Mouse (Mus musculus) kidney, adult 2 months (tissue): ENCODE measurements around the gene Ccdc154. TPM values are rescaled to one million over a fixed set of nuclear protein-coding genes. Genes with fewer than 3 reads are reported as not detected.

ENCODE experiments used
- DNase-seq: peaks from one replicate; pipeline ENCODE4 v3.0.0; 2021
- H3K27ac ChIP-seq: fragments of 200-500 bp; 2 replicates; pipeline ENCODE4 v1.5.1; 2012; ENCODE audit warnings: low read depth, low read length, control low read depth, inconsistent platforms; ENCODE audit not compliant: insufficient read depth
- H3K27me3 ChIP-seq: fragments of 200-500 bp; replicated peaks from 2 replicates; pipeline ENCODE4 v1.6.1; 2012; ENCODE audit warnings: mild to moderate bottlenecking, moderate library complexity, low read length, inconsistent platforms; ENCODE audit not compliant: control insufficient read depth, insufficient read depth
- H3K36me3 ChIP-seq: fragments of 200-500 bp; 2 replicates; pipeline ENCODE4 v1.6.1; 2012; ENCODE audit warnings: mild to moderate bottlenecking, moderate library complexity, low read length, inconsistent platforms; ENCODE audit not compliant: control insufficient read depth, insufficient read depth
- H3K4me1 ChIP-seq: fragments of 200-500 bp; 2 replicates; pipeline ENCODE4 v1.6.1; 2011; ENCODE audit warnings: low read length; ENCODE audit not compliant: control insufficient read depth, insufficient read depth
- H3K4me3 ChIP-seq: fragments of 200-500 bp; 2 replicates; pipeline ENCODE4 v1.5.1; 2011; ENCODE audit warnings: mild to moderate bottlenecking, low read depth, low read length, control low read depth; ENCODE audit not compliant: insufficient read depth
- CTCF ChIP-seq: fragments of 200-500 bp; conservative IDR thresholded peaks from 2 replicates; pipeline ENCODE4 v1.5.1; 2011; ENCODE audit warnings: low read depth, mild to moderate bottlenecking, control low read depth, low read length, moderate library complexity, mixed read lengths; ENCODE audit not compliant: insufficient read depth, insufficient read length
- POLR2A ChIP-seq: fragments of 200-500 bp; IDR thresholded peaks from one replicate; pipeline ENCODE4 v1.6.1; 2011; ENCODE audit warnings: low read depth, low read length, control low read depth
- WGBS: fragments of 180-500 bp; shearing (Covaris S2); methylation state at CpG from one replicate; pipeline ENCODE4 v1.1.7; 2018; 5-methylcytosine and 5-hydroxymethylcytosine counted together
- polyA plus RNA-seq: library from polyadenylated mRNA; depleted of rRNA; stranded (reverse); fragments of >200 nt; gene quantifications from 2 replicates; pipeline ENCODE4 v1.2.3, GENCODE M21; 2012

Gene Ccdc154
- polyA plus RNA-seq, 1 experiment = 0.05 TPM

DNA sequence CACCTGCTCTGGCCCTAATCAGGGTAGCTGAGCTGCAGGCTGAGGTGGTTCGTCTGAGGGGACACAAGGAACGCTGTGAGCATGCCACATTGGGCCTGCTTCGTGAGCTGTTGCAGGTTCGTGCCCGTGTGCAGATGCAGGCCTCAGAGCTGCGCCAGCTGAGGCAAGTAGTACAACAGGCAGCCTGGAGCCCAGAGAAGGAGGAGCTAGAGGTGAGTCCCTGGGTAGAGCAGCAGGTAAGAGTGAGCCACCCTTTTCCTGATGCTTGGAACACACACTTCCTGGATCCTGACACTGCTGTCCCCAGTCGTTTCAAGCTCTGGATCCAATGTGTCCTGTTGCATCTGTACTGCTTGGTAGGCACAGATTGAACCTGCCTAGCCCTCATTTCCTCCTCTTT, 1.1 kb downstream of the Ccdc154 start:
- no peaks in the 10 kb centered on the region for H3K4me1 ChIP-seq
- H3K36me3 ChIP-seq = no peaks in the 10 kb centered on the region
- H3K27ac ChIP-seq = no peak overlapping the region
- H3K4me3 ChIP-seq = no peak overlapping the region
- TF ChIP-seq CTCF (no peak), POLR2A (no peak)
- 70% methylated on average over 7 of the region's 7 CpGs for WGBS
- DNase-seq = no peak
- no peaks in the 10 kb centered on the region for H3K27me3 ChIP-seq

- no peak overlapping the region for H3K4me3 ChIP-seq
- TF ChIP-seq CTCF (no peak), POLR2A (no peak)
- WGBS = 86% methylated on average over 3 of the region's 3 CpGs
- H3K27me3 ChIP-seq = no peaks in the 10 kb centered on the region
- H3K4me1 ChIP-seq = no peaks in the 10 kb centered on the region
- no peaks in the 10 kb centered on the region for H3K36me3 ChIP-seq
- no peak overlapping the region for H3K27ac ChIP-seq
- no peak for DNase-seq
Observed at GRCm38 (mm10) chr17:25164770-25165169, 2.5 kb downstream of the Ccdc154 start.

- H3K27ac ChIP-seq = no peak overlapping the region
- H3K4me3 ChIP-seq = no peak overlapping the region
- no peak for DNase-seq
- H3K27me3 ChIP-seq = no peaks in the 10 kb centered on the region
- no peak for TF ChIP-seq CTCF
- TF ChIP-seq POLR2A = no peak
- no peaks in the 10 kb centered on the region for H3K36me3 ChIP-seq
- WGBS = 40% methylated on average over 6 of the region's 6 CpGs
- no peaks in the 10 kb centered on the region for H3K4me1 ChIP-seq
Observed at GRCm38 (mm10) chr17:25165970-25166671, 3.9 kb downstream of the Ccdc154 start.

DNA sequence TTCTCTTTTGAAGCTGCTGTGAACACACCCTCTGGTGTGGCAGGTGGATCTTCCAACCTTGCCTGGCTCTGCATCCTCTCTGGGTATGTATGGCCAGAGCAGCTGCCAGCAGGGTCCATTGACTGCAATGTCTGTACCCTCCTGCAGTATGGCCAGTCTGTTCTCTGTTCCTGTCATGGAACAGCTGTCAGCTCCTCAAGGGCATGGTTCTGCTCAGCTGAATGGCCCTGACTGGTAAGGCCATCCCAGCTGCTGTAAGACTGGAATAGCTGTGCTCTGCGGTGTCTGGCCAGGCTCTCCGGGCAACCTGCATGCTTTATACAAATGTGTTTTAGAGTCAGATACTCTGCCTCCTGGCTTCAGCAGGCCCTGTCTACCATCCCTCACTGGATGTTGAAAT, 7.4 kb downstream of the Ccdc154 start:
- no peaks in the 10 kb centered on the region for H3K4me1 ChIP-seq
- H3K27ac ChIP-seq = no peak overlapping the region
- no peak for TF ChIP-seq CTCF
- TF ChIP-seq POLR2A = no peak
- no peak for DNase-seq
- 94% methylated on average over 2 of the region's 2 CpGs for WGBS
- no peaks in the 10 kb centered on the region for H3K36me3 ChIP-seq
- no peak overlapping the region for H3K4me3 ChIP-seq
- no peaks in the 10 kb centered on the region for H3K27me3 ChIP-seq

GRCm38 (mm10) chr17:25172558-25172957, 10.3 kb downstream of the Ccdc154 start:
- no peaks in the 10 kb centered on the region for H3K27me3 ChIP-seq
- H3K4me1 ChIP-seq = no peaks in the 10 kb centered on the region
- WGBS = 95% methylated on average over 3 of the region's 3 CpGs
- H3K27ac ChIP-seq = no peak overlapping the region
- no peak overlapping the region for H3K4me3 ChIP-seq
- DNase-seq = no peak
- TF ChIP-seq CTCF (no peak), POLR2A (no peak)
- no peaks in the 10 kb centered on the region for H3K36me3 ChIP-seq

- no peaks in the 10 kb centered on the region for H3K27me3 ChIP-seq
- H3K27ac ChIP-seq = no peak within 1 kb of the TSS
- TF ChIP-seq POLR2A (no peak), CTCF (no peak)
- H3K4me3 ChIP-seq = no peak within 1 kb of the TSS
- DNase-seq = no peak
- WGBS = 66% methylated on average over 9 of the region's 9 CpGs
- no peaks in the 10 kb centered on the region for H3K36me3 ChIP-seq
- H3K4me1 ChIP-seq = no peaks in the 10 kb centered on the region
Observed at GRCm38 (mm10) chr17:25175411-25175810, 13.2 kb downstream of the Ccdc154 start, which contains the start of gene Gm38655. Gene Gm38655, minus strand, starts transcription at chr17:25175471.

- H3K27me3 ChIP-seq = no peaks in the 10 kb centered on the region
- H3K27ac ChIP-seq = no peak overlapping the region
- peak; percentile 8 for DNase-seq
- H3K4me1 ChIP-seq = peaks cover 3% of the 10 kb centered on the region; the same call in 1 of the 2 replicates
- H3K36me3 ChIP-seq = no peaks in the 10 kb centered on the region
- TF ChIP-seq CTCF (no peak; the same call in 1 of the 2 replicates), POLR2A (no peak)
- H3K4me3 ChIP-seq = no peak overlapping the region
Observed at GRCm38 (mm10) chr17:25183232-25183631, 21.0 kb downstream of the Ccdc154 start.
